Mouse (Mus musculus) spleen, adult 2 months (tissue): ENCODE data around the gene Chpf2.

ENCODE experiments used
- CTCF ChIP-seq: fragments of 200-500 bp; IDR thresholded peaks from 2 replicates; pipeline ENCODE4 v1.5.1; 2011; ENCODE audit warnings: mild to moderate bottlenecking, inconsistent platforms; ENCODE audit not compliant: insufficient read depth, insufficient read length, insufficient replicate concordance; ENCODE audit errors: extremely low read depth
- POLR2A ChIP-seq: fragments of 200-500 bp; IDR thresholded peaks from 2 replicates; pipeline ENCODE4 v1.6.1; 2011; ENCODE audit warnings: low read depth, low read length, inconsistent platforms

DNA sequence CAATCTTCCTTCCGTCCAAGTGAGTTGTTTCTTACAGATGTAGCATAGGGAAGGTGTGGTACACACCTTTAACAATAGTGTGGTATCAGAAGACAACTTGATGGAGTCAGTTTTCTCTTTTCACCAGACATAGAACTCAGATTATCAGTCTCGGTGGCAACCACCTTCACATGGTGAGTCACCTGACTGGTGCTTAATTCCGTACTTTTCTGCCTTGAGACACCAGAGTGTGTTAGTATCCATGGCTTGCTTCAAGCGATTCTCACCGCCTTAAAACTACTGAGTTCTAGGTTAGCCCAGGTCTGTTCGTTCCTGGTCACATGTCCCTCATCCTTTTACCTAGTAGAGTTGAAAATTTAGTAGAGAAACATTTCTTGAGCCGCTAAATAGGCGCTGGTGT is 435 bp upstream of the Chpf2 start:
- no peak for TF ChIP-seq CTCF
- no peak for TF ChIP-seq POLR2A
